Mouse (Mus musculus) heart, postnatal 10 days (tissue): ENCODE measurements at regions not wholly inside any gene's neighbourhood (a gene's known extent, or its start where the extent isn't known, plus 50 kb on each side); places are given as distances from the start of the nearest gene placed in this dataset.

Experiments used
- DNase-seq, 2 experiments: peaks; one replicate each; pipeline ENCODE4 v3.0.0; 2021
- intact Hi-C: fragments of 180-260 bp; cut with DNase I; formaldehyde crosslinking; loops from one replicate; pipeline ENCODE4 v1.15.1; 2025

- intact Hi-C loops = no loop called here
Measured at GRCm38 (mm10) chr15:102776218-102776850, 54.4 kb upstream of the Calcoco1 start.

GRCm38 (mm10) chr15:102780626-102781025 lies 58.6 kb upstream of the Calcoco1 start:
- intact Hi-C loops = no loop called here
- no peak for DNase-seq

More at GRCm38 (mm10) chr15:102776218-102776850, 54.4 kb upstream of the Calcoco1 start:
- DNase-seq = no peak

- intact Hi-C loops = no loop called here
- no peak for DNase-seq
Measured at GRCm38 (mm10) chr15:102782988-102783799, 61.2 kb upstream of the Calcoco1 start.

GRCm38 (mm10) chr15:102785055-102785820 lies 63.3 kb upstream of the Calcoco1 start:
- DNase-seq = peak; percentile 33 to 64
- intact Hi-C loops = no loop called here

GRCm38 (mm10) chr15:102788846-102789518 lies 67.0 kb upstream of the Calcoco1 start:
- intact Hi-C loops = no loop called here
- no peak for DNase-seq

GRCm38 (mm10) chr15:102797020-102797618 lies 75.1 kb upstream of the Calcoco1 start:
- DNase-seq = no peak
- intact Hi-C loops = no loop called here

GRCm38 (mm10) chr15:102800049-102800448 lies 78.1 kb upstream of the Calcoco1 start:
- DNase-seq = no peak
- intact Hi-C loops = no loop called here

GRCm38 (mm10) chr15:102802265-102802813 lies 80.4 kb upstream of the Calcoco1 start:
- peak; percentile 5 to 25 for DNase-seq
- intact Hi-C loops = no loop called here

GRCm38 (mm10) chr15:102807353-102807752 lies 85.4 kb upstream of the Calcoco1 start:
- DNase-seq = peak; percentile 4 to 12
- intact Hi-C loops = loop anchor here (2.0 kb wide), 1 partner anchor 45 kb away; no protein-coding TSS in a partner anchor

- intact Hi-C loops = no loop called here
- DNase-seq = no peak
Measured at GRCm38 (mm10) chr15:102819181-102819580, 97.2 kb upstream of the Calcoco1 start.

GRCm38 (mm10) chr15:102839688-102840087 lies 81.2 kb upstream of the Hoxc13 start:
- intact Hi-C loops = no loop called here
- peak; percentile 2 for DNase-seq

GRCm38 (mm10) chr15:102862374-102862773 lies 58.5 kb upstream of the Hoxc13 start:
- DNase-seq = no peak
- intact Hi-C loops = no loop called here

- intact Hi-C loops = no loop called here
- no peak for DNase-seq
Measured at GRCm38 (mm10) chr15:102866788-102867187, 54.1 kb upstream of the Hoxc13 start.
